Mouse (Mus musculus) hindbrain, embryonic 10.5 days (tissue): ENCODE data around the gene Recql. TPM values are rescaled to one million over a fixed set of nuclear protein-coding genes. Genes with fewer than 3 reads are reported as not detected.

ENCODE experiments used
- DNase-seq: peaks from one replicate; pipeline ENCODE4 v3.0.0-alpha.2; 2017; ENCODE audit warnings: low spot score
- H3K27ac ChIP-seq: fragments of 300-500 bp; sonication (generic); 2 replicates; pipeline ENCODE4 v1.5.1; 2016; ENCODE audit warnings: mild to moderate bottlenecking, moderate library complexity
- H3K27me3 ChIP-seq: fragments of 300-500 bp; sonication (generic); 2 replicates; pipeline ENCODE4 v1.6.1; 2016; ENCODE audit warnings: mild to moderate bottlenecking; ENCODE audit not compliant: poor library complexity, insufficient read depth, severe bottlenecking
- H3K36me3 ChIP-seq: fragments of 300-500 bp; sonication (generic); 2 replicates; pipeline ENCODE4 v1.6.1; 2016; ENCODE audit warnings: mild to moderate bottlenecking, moderate library complexity
- H3K4me1 ChIP-seq: fragments of 300-500 bp; sonication (generic); replicated peaks from 2 replicates; pipeline ENCODE4 v1.6.1; 2016; ENCODE audit warnings: mild to moderate bottlenecking
- H3K4me3 ChIP-seq: fragments of 300-500 bp; sonication (generic); 2 replicates; pipeline ENCODE4 v1.5.1; 2016; ENCODE audit warnings: mild to moderate bottlenecking, moderate library complexity
- H3K9me3 ChIP-seq: fragments of 300-500 bp; sonication (generic); 2 replicates; pipeline ENCODE4 v1.6.1; 2016; ENCODE audit warnings: mild to moderate bottlenecking, moderate library complexity
- WGBS: fragments of 180-500 bp; shearing (Covaris S2); methylation state at CpG from one replicate; pipeline ENCODE4 v1.1.7; 2016; 5-methylcytosine and 5-hydroxymethylcytosine counted together
- polyA plus RNA-seq: library from polyadenylated mRNA; unstranded; fragments of >200 nt; fragmentation: Nextera tagmentation; extraction: Ambion mirVana; gene quantifications from 2 replicates; pipeline ENCODE4 v1.2.1, GENCODE M21; 2016

Gene Recql
- polyA plus RNA-seq, 1 experiment from 2014 or later = 36.4 TPM

GRCm38 (mm10) chr6:142314285-142314684, 72.6 kb downstream of the Recql start:
- Histone ChIP-seq H3K36me3 (no peaks in the 10 kb centered on the region), H3K4me1 (no peaks in the 10 kb centered on the region), H3K9me3 (peaks cover 4% of the 10 kb centered on the region), H3K27me3 (no peaks in the 10 kb centered on the region), H3K27ac (no peak overlapping the region), H3K4me3 (no peak overlapping the region)
- 87% methylated on average over 5 of the region's 5 CpGs for WGBS
- no peak for DNase-seq

GRCm38 (mm10) chr6:142305076-142305475, 81.8 kb downstream of the Recql start:
- Histone ChIP-seq H3K4me3 (no peak overlapping the region), H3K27me3 (no peaks in the 10 kb centered on the region), H3K36me3 (no peaks in the 10 kb centered on the region), H3K9me3 (peaks cover 4% of the 10 kb centered on the region), H3K4me1 (no peaks in the 10 kb centered on the region), H3K27ac (no peak overlapping the region)
- no peak for DNase-seq

Other genes starting within 250 kb of the Recql start
- gene Slco1a6, start 178.6 kb downstream of the Recql start, polyA plus RNA-seq = 0.22 and 0.24 TPM in 2 replicates
- 0.20 and 0.38 TPM in 2 replicates for gene Iapp, start 88.7 kb downstream of the Recql start, polyA plus RNA-seq
- 0.51 and 0.88 TPM in 2 replicates for gene Slco1a5, start 64.1 kb downstream of the Recql start, polyA plus RNA-seq
- 20.1 and 21.7 TPM in 2 replicates for gene Pyroxd1, start 41.4 kb downstream of the Recql start, polyA plus RNA-seq
- 100 and 118 TPM in 2 replicates for gene Golt1b, start 134 bp upstream of the Recql start, polyA plus RNA-seq
- gene Spx, start 26.4 kb upstream of the Recql start, polyA plus RNA-seq = 1.9 and 2.8 TPM in 2 replicates
- 0.08 TPM in 1 of 2 replicates, not detected in the other for gene Gys2, start 86.0 kb upstream of the Recql start, polyA plus RNA-seq
- gene Ldhb, start 120.9 kb upstream of the Recql start, polyA plus RNA-seq = 366 and 416 TPM in 2 replicates
- 0.70 and 2.4 TPM in 2 replicates for gene Kcnj8, start 184.5 kb upstream of the Recql start, polyA plus RNA-seq